Mouse (Mus musculus): Measurements from ENCODE around the gene Trim7. TPM values are rescaled to one million over a fixed set of nuclear protein-coding genes. Genes with fewer than 3 reads are reported as not detected.
"Not testable (repeated sequence)": the region's sequence is repeated elsewhere in the genome, so short reads cannot be mapped to it uniquely, and the experiment has no call there.

Gene Trim7
- polyA plus RNA-seq, 1 experiment from 2014 or later: 1.4 TPM

GRCm38 (mm10) chr11:48898812-48899431 is 73.0 kb downstream of the Trim7 start:
- no peak overlapping the region for H3K4me2 ChIP-seq (ENCODE audit: low read length)
- ATAC-seq: no peak
- 76% methylated on average over 2 of the region's 2 CpGs for WGBS
- no peaks in the 10 kb centered on the region for H3K4me1 ChIP-seq (replicated peaks; ENCODE audit: control insufficient read depth, insufficient read depth, low read length)
- no peaks in the 10 kb centered on the region for H3K36me3 ChIP-seq (ENCODE audit: control insufficient read depth, insufficient read depth)
- H3K27me3 ChIP-seq (replicated peaks; ENCODE audit: control insufficient read depth, insufficient read depth, low read length): no peaks in the 10 kb centered on the region
- H3K9me3 ChIP-seq (ENCODE audit: control insufficient read depth, low read length): no peaks in the 10 kb centered on the region
- no peak overlapping the region for H3K9ac ChIP-seq (replicated peaks; ENCODE audit: low read depth, low read length)
- no peak overlapping the region for H3K27ac ChIP-seq (ENCODE audit: low read length)
- no peak overlapping the region for H3K4me3 ChIP-seq (replicated peaks; ENCODE audit: low read length)

GRCm38 (mm10) chr11:48900654-48901566 is 75.0 kb downstream of the Trim7 start:
- H3K27me3 ChIP-seq (replicated peaks; ENCODE audit: control insufficient read depth, insufficient read depth, low read length); H3K9ac ChIP-seq (replicated peaks; ENCODE audit: low read depth, low read length); H3K36me3 ChIP-seq (ENCODE audit: control insufficient read depth, insufficient read depth); H3K9me3 ChIP-seq (ENCODE audit: control insufficient read depth, low read length); H3K27ac ChIP-seq (ENCODE audit: low read length); H3K4me3 ChIP-seq (replicated peaks; ENCODE audit: low read length); ATAC-seq; H3K4me1 ChIP-seq (replicated peaks; ENCODE audit: control insufficient read depth, insufficient read depth, low read length); H3K4me2 ChIP-seq (ENCODE audit: low read length): not testable (repeated sequence)
- WGBS: 84% methylated on average over 6 of the region's 6 CpGs

- not testable (repeated sequence) for H3K9ac ChIP-seq (replicated peaks; ENCODE audit: low read depth, low read length); ATAC-seq; H3K27me3 ChIP-seq (replicated peaks; ENCODE audit: control insufficient read depth, insufficient read depth, low read length); H3K4me1 ChIP-seq (replicated peaks; ENCODE audit: control insufficient read depth, insufficient read depth, low read length); H3K9me3 ChIP-seq (ENCODE audit: control insufficient read depth, low read length); H3K4me2 ChIP-seq (ENCODE audit: low read length); H3K27ac ChIP-seq (ENCODE audit: low read length); H3K36me3 ChIP-seq (ENCODE audit: control insufficient read depth, insufficient read depth); H3K4me3 ChIP-seq (replicated peaks; ENCODE audit: low read length)
- 90% methylated on average over 1 of the region's 1 CpGs for WGBS
These were observed 75.6 kb downstream of the Trim7 start for GRCm38 (mm10) chr11:48901567-48901930.

Other genes starting within 250 kb of the Trim7 start
- 451 and 473 TPM in 2 replicates for gene Rack1, start 25.8 kb upstream of the Trim7 start, polyA plus RNA-seq (2015; fragmentation: Nextera tagmentation; extraction: Ambion mirVana)
- 7.2 and 7.6 TPM in 2 replicates for gene Trim41, start 8.8 kb upstream of the Trim7 start, polyA plus RNA-seq (2015; fragmentation: Nextera tagmentation; extraction: Ambion mirVana)
- gene Gm12184, start 515 bp downstream of the Trim7 start, polyA plus RNA-seq (2015; fragmentation: Nextera tagmentation; extraction: Ambion mirVana): 2.8 and 3.9 TPM in 2 replicates
- 1.6 TPM in 2 replicates for gene Irgm1, start 45.5 kb downstream of the Trim7 start, polyA plus RNA-seq (2015; fragmentation: Nextera tagmentation; extraction: Ambion mirVana)
- gene Gm5431, start 76.1 kb downstream of the Trim7 start, polyA plus RNA-seq (2015; fragmentation: Nextera tagmentation; extraction: Ambion mirVana): 0.20 and 0.24 TPM in 2 replicates
- 1.0 and 2.3 TPM in 2 replicates for gene Psme2b, start 120.0 kb downstream of the Trim7 start, polyA plus RNA-seq (2015; fragmentation: Nextera tagmentation; extraction: Ambion mirVana)
- gene Olfr56, start 152.7 kb downstream of the Trim7 start, polyA plus RNA-seq (2015; fragmentation: Nextera tagmentation; extraction: Ambion mirVana): not detected in 2 replicates
- gene 9930111J21Rik1, start 153.3 kb downstream of the Trim7 start, polyA plus RNA-seq (2015; fragmentation: Nextera tagmentation; extraction: Ambion mirVana): 0.39 and 0.71 TPM in 2 replicates
- gene Gm12185, start 166.1 kb downstream of the Trim7 start, polyA plus RNA-seq (2015; fragmentation: Nextera tagmentation; extraction: Ambion mirVana): not detected in 2 replicates
- not detected in 2 replicates for gene Tgtp1, start 168.0 kb downstream of the Trim7 start, polyA plus RNA-seq (2015; fragmentation: Nextera tagmentation; extraction: Ambion mirVana)
- 0.34 and 0.53 TPM in 2 replicates for gene 9930111J21Rik2, start 225.1 kb downstream of the Trim7 start, polyA plus RNA-seq (2015; fragmentation: Nextera tagmentation; extraction: Ambion mirVana)
- not detected in 2 replicates for gene Tgtp2, start 238.1 kb downstream of the Trim7 start, polyA plus RNA-seq (2015; fragmentation: Nextera tagmentation; extraction: Ambion mirVana)